27 mouse cellular contexts compared by ENCODE assay signal in the genomic region with DNA sequence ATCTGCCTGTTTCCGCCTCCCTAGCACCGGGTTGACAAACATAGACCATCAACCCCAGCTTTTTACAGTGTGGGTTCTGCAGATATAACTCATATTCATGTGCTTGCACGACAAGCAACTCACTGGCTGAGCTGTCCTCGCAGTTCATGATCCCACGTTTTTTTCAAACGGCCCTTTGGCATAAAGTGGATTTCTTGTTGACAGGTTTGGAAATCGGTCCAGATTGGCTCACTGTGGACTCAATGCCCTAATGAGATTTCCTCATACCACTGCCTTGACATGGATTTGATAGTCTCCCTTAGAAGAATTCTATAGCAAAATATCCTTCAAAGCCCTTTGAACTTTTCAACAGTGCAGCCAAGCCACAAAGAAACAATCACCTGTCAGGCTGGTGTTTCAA.
DNase-seq lines count a peak whose midpoint lies in the region; ATAC-seq lines count a peak whose summit lies in the region.
"Had no signal": no experiment of that assay in that cellular context is flagged by ENCODE, and none has a peak within 500 bp of the region (broad histone marks: within the 10 kb centered on the region; RNA-seq: fewer than 3 reads in every experiment).

No protein-coding gene starts in this region.

- no peaks in the 10 kb centered on the region for H3K9me3 ChIP-seq in heart, embryonic 11.5 days (replicated peaks; ENCODE audit: control insufficient read depth, low read length)
- no peaks in the 10 kb centered on the region for H3K9me3 ChIP-seq in embryonic facial prominence, embryonic 10.5 days
- H3K9me3 ChIP-seq: embryonic facial prominence, embryonic 13.5 days; hindbrain, embryonic 10.5 days; hindbrain, embryonic 15.5 days; kidney, embryonic 15.5 days; liver, embryonic 13.5 days; lung, embryonic 15.5 days; midbrain, embryonic 10.5 days; midbrain, embryonic 15.5 days had no signal

- no peak for ATAC-seq in heart, embryonic 11.5 days (replicated peaks; ENCODE audit: insufficient number of reproducible peaks, low FRiP score, low TSS enrichment)
- ATAC-seq: forebrain, embryonic 16.5 days; midbrain, embryonic 15.5 days; Patski had no signal

- H3K4me2 ChIP-seq in heart, embryonic 11.5 days = no peak overlapping the region
- H3K4me2 ChIP-seq: embryonic facial prominence, embryonic 13.5 days; hindbrain, embryonic 15.5 days; kidney, embryonic 15.5 days; limb, embryonic 12.5 days; liver, embryonic 13.5 days; lung, embryonic 15.5 days; midbrain, embryonic 15.5 days had no signal

- H3K4me3 ChIP-seq in heart, embryonic 11.5 days (ENCODE audit: low read depth, low read length) = no peak overlapping the region
- no peak overlapping the region for H3K4me3 ChIP-seq in embryonic facial prominence, embryonic 10.5 days
- H3K4me3 ChIP-seq: embryonic facial prominence, embryonic 13.5 days; hindbrain, embryonic 10.5 days; hindbrain, embryonic 15.5 days; kidney, embryonic 15.5 days; limb, embryonic 12.5 days; liver, embryonic 13.5 days; lung, embryonic 15.5 days; midbrain, embryonic 10.5 days; midbrain, embryonic 15.5 days had no signal

- DNase-seq in heart, adult 11 months = peak; percentile 36
- peak; percentile 48 for DNase-seq in 3T3-L1 (ENCODE audit: low read depth, low spot score)
- DNase-seq in Muller cell, postnatal 12 days (ENCODE audit: inconsistent ontology term) = peak; percentile 67
- DNase-seq in lung, postnatal 10 days = peak; percentile 28
- no peak for DNase-seq in cerebellum, adult 9-11 months
- no peak for DNase-seq in embryonic facial prominence, embryonic 10.5 days (ENCODE audit: low spot score)
- DNase-seq: cerebellum, adult 8-10 months; embryo, embryonic 11 days; heart, postnatal 14 days; kidney, adult 18-20 months; kidney, postnatal 25 days; liver, embryonic 13.5 days; right cerebral cortex, postnatal 4 days; thymus, adult 2 months; thymus, postnatal 36 days had no signal

- no peak overlapping the region for H3K9ac ChIP-seq in heart, embryonic 11.5 days (ENCODE audit: low read depth, low read length)
- H3K9ac ChIP-seq: embryonic facial prominence, embryonic 13.5 days; hindbrain, embryonic 15.5 days; kidney, embryonic 15.5 days; limb, embryonic 12.5 days; liver, embryonic 13.5 days; lung, embryonic 15.5 days; midbrain, embryonic 15.5 days had no signal

- 0 out of 2 replicates have a peak, but pooled peaks cover 4% of the 10 kb centered on the region for H3K4me1 ChIP-seq in heart, embryonic 11.5 days (ENCODE audit: control insufficient read depth, insufficient read depth, low read length)
- H3K4me1 ChIP-seq in embryonic facial prominence, embryonic 10.5 days = peaks cover 9% of the 10 kb centered on the region
- H3K4me1 ChIP-seq: embryonic facial prominence, embryonic 13.5 days; hindbrain, embryonic 10.5 days; hindbrain, embryonic 15.5 days; limb, embryonic 12.5 days had no signal

- no peaks in the 10 kb centered on the region for H3K36me3 ChIP-seq in heart, embryonic 11.5 days (ENCODE audit: control insufficient read depth, insufficient read depth, low read length)
- no peaks in the 10 kb centered on the region for H3K36me3 ChIP-seq in embryonic facial prominence, embryonic 10.5 days (replicated peaks)
- H3K36me3 ChIP-seq: embryonic facial prominence, embryonic 13.5 days; hindbrain, embryonic 10.5 days; hindbrain, embryonic 15.5 days; kidney, embryonic 15.5 days; limb, embryonic 12.5 days; liver, embryonic 13.5 days; lung, embryonic 15.5 days; midbrain, embryonic 10.5 days; midbrain, embryonic 15.5 days had no signal

- 82% methylated on average over 7 of the region's 7 CpGs for WGBS in heart, embryonic 11.5 days (ENCODE audit: insufficient replicate concordance)
- 89% methylated on average over 7 of the region's 7 CpGs for WGBS in embryonic facial prominence, embryonic 10.5 days

- H3K27me3 ChIP-seq in heart, embryonic 11.5 days (ENCODE audit: control insufficient read depth, insufficient read depth, low read length) = no peaks in the 10 kb centered on the region
- H3K27me3 ChIP-seq in embryonic facial prominence, embryonic 10.5 days (replicated peaks; ENCODE audit: low read depth, poor library complexity, severe bottlenecking) = no peaks in the 10 kb centered on the region
- H3K27me3 ChIP-seq: CH12.LX; embryonic facial prominence, embryonic 13.5 days; hindbrain, embryonic 15.5 days; kidney, embryonic 15.5 days; limb, embryonic 12.5 days; liver, embryonic 13.5 days; lung, embryonic 15.5 days; midbrain, embryonic 15.5 days; Patski had no signal

- H3K27ac ChIP-seq in heart, embryonic 11.5 days (ENCODE audit: low read depth, low read length) = no peak overlapping the region
- no peak overlapping the region for H3K27ac ChIP-seq in embryonic facial prominence, embryonic 10.5 days (replicated peaks)
- H3K27ac ChIP-seq: embryonic facial prominence, embryonic 13.5 days; hindbrain, embryonic 10.5 days; hindbrain, embryonic 15.5 days; kidney, embryonic 15.5 days; limb, embryonic 12.5 days; liver, embryonic 13.5 days; lung, embryonic 15.5 days; midbrain, embryonic 10.5 days; midbrain, embryonic 15.5 days had no signal

Comparison
In these comparisons a context has a peak if more than half of its experiments do, and no peak if none do; other contexts are left out.
1. DNase-seq: peak in heart, adult 11 months (single experiment), 3T3-L1 (single experiment), Muller cell, postnatal 12 days (single experiment) and lung, postnatal 10 days (single experiment); none in cerebellum, adult 9-11 months (single experiment) and embryonic facial prominence, embryonic 10.5 days (single experiment).